Mouse (Mus musculus): ENCODE results near the gene Cox10. TPM values are rescaled to one million over a fixed set of nuclear protein-coding genes. Genes with fewer than 3 reads are reported as not detected.

Cox10 gene
- polyA plus RNA-seq, 1 experiment: 19.5 TPM

- Histone ChIP-seq H3K4me3 (ENCODE audit: low read depth, low read length) (no peak overlapping the region), H3K27me3 (ENCODE audit: control insufficient read depth, insufficient read depth, low read length, poor library complexity, severe bottlenecking) (no peaks in the 10 kb centered on the region), H3K36me3 (ENCODE audit: control insufficient read depth, insufficient read depth, low read length, poor library complexity, severe bottlenecking) (no peaks in the 10 kb centered on the region), H3K9me3 (replicated peaks; ENCODE audit: control insufficient read depth, insufficient read depth, low read length, poor library complexity, severe bottlenecking) (no peaks in the 10 kb centered on the region), H3K27ac (ENCODE audit: insufficient read depth, low read length) (no peak overlapping the region), H3K9ac (ENCODE audit: low read depth, poor library complexity, severe bottlenecking) (no peak overlapping the region), H3K4me1 (ENCODE audit: control insufficient read depth, insufficient read depth, low read length) (no peaks in the 10 kb centered on the region)
- no peak for TF ChIP-seq EP300 (IDR thresholded peaks at IDR 0.05; ENCODE audit: insufficient read depth, low read depth, low read length)
- TF ChIP-seq CTCF (IDR thresholded peaks at IDR 0.05; ENCODE audit: low read depth, low read length): no peak
- TF ChIP-seq POLR2A (IDR thresholded peaks at IDR 0.05; ENCODE audit: insufficient read depth, low read length): no peak
Observed at GRCm38 (mm10) chr11:63984622-63985168, 94.6 kb downstream of the Cox10 start.

GRCm38 (mm10) chr11:63977741-63978140 lies 101.5 kb downstream of the Cox10 start:
- TF ChIP-seq CTCF (IDR thresholded peaks at IDR 0.05; ENCODE audit: low read depth, low read length): no peak
- TF ChIP-seq EP300 (IDR thresholded peaks at IDR 0.05; ENCODE audit: insufficient read depth, low read depth, low read length): no peak
- no peak for TF ChIP-seq POLR2A (IDR thresholded peaks at IDR 0.05; ENCODE audit: insufficient read depth, low read length)
- H3K9me3 ChIP-seq (replicated peaks; ENCODE audit: control insufficient read depth, insufficient read depth, low read length, poor library complexity, severe bottlenecking): no peaks in the 10 kb centered on the region
- no peak overlapping the region for H3K9ac ChIP-seq (ENCODE audit: low read depth, poor library complexity, severe bottlenecking)
- H3K4me3 ChIP-seq (ENCODE audit: low read depth, low read length): no peak overlapping the region
- H3K27me3 ChIP-seq (ENCODE audit: control insufficient read depth, insufficient read depth, low read length, poor library complexity, severe bottlenecking): no peaks in the 10 kb centered on the region
- peaks cover 2% of the 10 kb centered on the region; the same call in 1 of the 2 replicates for H3K36me3 ChIP-seq (ENCODE audit: control insufficient read depth, insufficient read depth, low read length, poor library complexity, severe bottlenecking)
- H3K4me1 ChIP-seq (ENCODE audit: control insufficient read depth, insufficient read depth, low read length): peaks cover 12% of the 10 kb centered on the region
- H3K27ac ChIP-seq (ENCODE audit: insufficient read depth, low read length): 0 out of 2 replicates have a peak overlapping the region, but pooled peaks have one; percentile 25

GRCm38 (mm10) chr11:63976775-63977174 lies 102.5 kb downstream of the Cox10 start:
- Histone ChIP-seq H3K4me3 (ENCODE audit: low read depth, low read length) (no peak overlapping the region), H3K9me3 (replicated peaks; ENCODE audit: control insufficient read depth, insufficient read depth, low read length, poor library complexity, severe bottlenecking) (no peaks in the 10 kb centered on the region), H3K27me3 (ENCODE audit: control insufficient read depth, insufficient read depth, low read length, poor library complexity, severe bottlenecking) (no peaks in the 10 kb centered on the region), H3K36me3 (ENCODE audit: control insufficient read depth, insufficient read depth, low read length, poor library complexity, severe bottlenecking) (peaks cover 2% of the 10 kb centered on the region; the same call in 1 of the 2 replicates), H3K27ac (ENCODE audit: insufficient read depth, low read length) (no peak overlapping the region), H3K9ac (ENCODE audit: low read depth, poor library complexity, severe bottlenecking) (no peak overlapping the region), H3K4me1 (ENCODE audit: control insufficient read depth, insufficient read depth, low read length) (peaks cover 12% of the 10 kb centered on the region)
- TF ChIP-seq EP300 (IDR thresholded peaks at IDR 0.05; ENCODE audit: insufficient read depth, low read depth, low read length) (no peak), POLR2A (IDR thresholded peaks at IDR 0.05; ENCODE audit: insufficient read depth, low read length) (no peak), CTCF (IDR thresholded peaks at IDR 0.05; ENCODE audit: low read depth, low read length) (no peak)

- peaks cover 12% of the 10 kb centered on the region for H3K4me1 ChIP-seq (ENCODE audit: control insufficient read depth, insufficient read depth, low read length)
- H3K9ac ChIP-seq (ENCODE audit: low read depth, poor library complexity, severe bottlenecking): no peak overlapping the region
- H3K27me3 ChIP-seq (ENCODE audit: control insufficient read depth, insufficient read depth, low read length, poor library complexity, severe bottlenecking): no peaks in the 10 kb centered on the region
- TF ChIP-seq POLR2A (IDR thresholded peaks at IDR 0.05; ENCODE audit: insufficient read depth, low read length) (no peak), EP300 (IDR thresholded peaks at IDR 0.05; ENCODE audit: insufficient read depth, low read depth, low read length) (no peak), CTCF (IDR thresholded peaks at IDR 0.05; ENCODE audit: low read depth, low read length) (no peak)
- no peaks in the 10 kb centered on the region for H3K9me3 ChIP-seq (replicated peaks; ENCODE audit: control insufficient read depth, insufficient read depth, low read length, poor library complexity, severe bottlenecking)
- peaks cover 2% of the 10 kb centered on the region; the same call in 1 of the 2 replicates for H3K36me3 ChIP-seq (ENCODE audit: control insufficient read depth, insufficient read depth, low read length, poor library complexity, severe bottlenecking)
- no peak overlapping the region for H3K4me3 ChIP-seq (ENCODE audit: low read depth, low read length)
- no peak overlapping the region for H3K27ac ChIP-seq (ENCODE audit: insufficient read depth, low read length)
Observed at GRCm38 (mm10) chr11:63975260-63975899, 103.9 kb downstream of the Cox10 start.

- no peak overlapping the region for H3K27ac ChIP-seq (ENCODE audit: insufficient read depth, low read length)
- no peak overlapping the region for H3K9ac ChIP-seq (ENCODE audit: low read depth, poor library complexity, severe bottlenecking)
- no peaks in the 10 kb centered on the region for H3K27me3 ChIP-seq (ENCODE audit: control insufficient read depth, insufficient read depth, low read length, poor library complexity, severe bottlenecking)
- H3K9me3 ChIP-seq (replicated peaks; ENCODE audit: control insufficient read depth, insufficient read depth, low read length, poor library complexity, severe bottlenecking): no peaks in the 10 kb centered on the region
- peaks cover 2% of the 10 kb centered on the region; the same call in 1 of the 2 replicates for H3K36me3 ChIP-seq (ENCODE audit: control insufficient read depth, insufficient read depth, low read length, poor library complexity, severe bottlenecking)
- peaks cover 9% of the 10 kb centered on the region for H3K4me1 ChIP-seq (ENCODE audit: control insufficient read depth, insufficient read depth, low read length)
- TF ChIP-seq CTCF (IDR thresholded peaks at IDR 0.05; ENCODE audit: low read depth, low read length) (no peak), POLR2A (IDR thresholded peaks at IDR 0.05; ENCODE audit: insufficient read depth, low read length) (no peak), EP300 (IDR thresholded peaks at IDR 0.05; ENCODE audit: insufficient read depth, low read depth, low read length) (no peak)
- H3K4me3 ChIP-seq (ENCODE audit: low read depth, low read length): no peak overlapping the region
Observed at GRCm38 (mm10) chr11:63973973-63974372, 105.3 kb downstream of the Cox10 start.

GRCm38 (mm10) chr11:63971462-63971861 lies 107.8 kb downstream of the Cox10 start:
- no peaks in the 10 kb centered on the region for H3K9me3 ChIP-seq (replicated peaks; ENCODE audit: control insufficient read depth, insufficient read depth, low read length, poor library complexity, severe bottlenecking)
- no peak overlapping the region for H3K27ac ChIP-seq (ENCODE audit: insufficient read depth, low read length)
- no peak for TF ChIP-seq CTCF (IDR thresholded peaks at IDR 0.05; ENCODE audit: low read depth, low read length)
- TF ChIP-seq POLR2A (IDR thresholded peaks at IDR 0.05; ENCODE audit: insufficient read depth, low read length): no peak
- no peak for TF ChIP-seq EP300 (IDR thresholded peaks at IDR 0.05; ENCODE audit: insufficient read depth, low read depth, low read length)
- no peaks in the 10 kb centered on the region for H3K4me1 ChIP-seq (ENCODE audit: control insufficient read depth, insufficient read depth, low read length)
- peaks cover 2% of the 10 kb centered on the region; the same call in 1 of the 2 replicates for H3K36me3 ChIP-seq (ENCODE audit: control insufficient read depth, insufficient read depth, low read length, poor library complexity, severe bottlenecking)
- no peaks in the 10 kb centered on the region for H3K27me3 ChIP-seq (ENCODE audit: control insufficient read depth, insufficient read depth, low read length, poor library complexity, severe bottlenecking)
- no peak overlapping the region for H3K4me3 ChIP-seq (ENCODE audit: low read depth, low read length)
- H3K9ac ChIP-seq (ENCODE audit: low read depth, poor library complexity, severe bottlenecking): no peak overlapping the region

All from ES-Bruce4 (cell line).